Mouse (Mus musculus) stomach, embryonic 15.5 days (tissue): ENCODE data around the gene Prrg1. TPM values are rescaled to one million over a fixed set of nuclear protein-coding genes. Genes with fewer than 3 reads are reported as not detected.
"Not testable (repeated sequence)": the region's sequence is repeated elsewhere in the genome, so short reads cannot be mapped to it uniquely, and the experiment has no call there.

Experiments
- ATAC-seq: fragments of 200-750 bp; cut with Nextera tagmentation; 2 replicates; pipeline ENCODE4 v1.8.0; 2017; ENCODE audit warnings: low read depth, moderate number of reproducible peaks, moderate TSS enrichment; ENCODE audit not compliant: insufficient read depth, low FRiP score
- H3K27ac ChIP-seq: fragments of 300-500 bp; sonication (generic); 2 replicates; pipeline ENCODE4 v1.5.1; 2015; ENCODE audit warnings: mild to moderate bottlenecking, inconsistent platforms
- H3K27me3 ChIP-seq: fragments of 300-500 bp; sonication (generic); replicated peaks from 2 replicates; pipeline ENCODE4 v1.6.1; 2015; ENCODE audit warnings: inconsistent platforms
- H3K36me3 ChIP-seq: fragments of 300-500 bp; sonication (generic); 2 replicates; pipeline ENCODE4 v1.6.1; 2015; ENCODE audit warnings: inconsistent platforms
- H3K4me1 ChIP-seq: fragments of 300-500 bp; sonication (generic); 2 replicates; pipeline ENCODE4 v1.6.1; 2015; ENCODE audit warnings: inconsistent platforms
- H3K4me2 ChIP-seq: fragments of 300-500 bp; sonication (generic); 2 replicates; pipeline ENCODE4 v1.6.1; 2015; ENCODE audit warnings: mild to moderate bottlenecking, inconsistent platforms
- H3K4me3 ChIP-seq: fragments of 300-500 bp; sonication (generic); replicated peaks from 2 replicates; pipeline ENCODE4 v1.5.1; 2015; ENCODE audit warnings: inconsistent platforms
- H3K9ac ChIP-seq: fragments of 300-500 bp; sonication (generic); 2 replicates; pipeline ENCODE4 v1.6.1; 2015; ENCODE audit warnings: inconsistent platforms
- H3K9me3 ChIP-seq: fragments of 300-500 bp; sonication (generic); 2 replicates; pipeline ENCODE4 v1.6.1; 2016; ENCODE audit warnings: inconsistent platforms
- WGBS: fragments of 180-500 bp; shearing (Covaris S2); methylation state at CpG from one replicate; pipeline ENCODE4 v1.1.7; 2015; 5-methylcytosine and 5-hydroxymethylcytosine counted together
- polyA plus RNA-seq: library from polyadenylated mRNA; unstranded; fragments of >200 nt; fragmentation: Nextera tagmentation; extraction: Ambion mirVana; gene quantifications from 2 replicates; pipeline ENCODE4 v1.2.1, GENCODE M21; 2015

Gene Prrg1
- polyA plus RNA-seq, 1 experiment from 2014 or later = 8.2 TPM

DNA sequence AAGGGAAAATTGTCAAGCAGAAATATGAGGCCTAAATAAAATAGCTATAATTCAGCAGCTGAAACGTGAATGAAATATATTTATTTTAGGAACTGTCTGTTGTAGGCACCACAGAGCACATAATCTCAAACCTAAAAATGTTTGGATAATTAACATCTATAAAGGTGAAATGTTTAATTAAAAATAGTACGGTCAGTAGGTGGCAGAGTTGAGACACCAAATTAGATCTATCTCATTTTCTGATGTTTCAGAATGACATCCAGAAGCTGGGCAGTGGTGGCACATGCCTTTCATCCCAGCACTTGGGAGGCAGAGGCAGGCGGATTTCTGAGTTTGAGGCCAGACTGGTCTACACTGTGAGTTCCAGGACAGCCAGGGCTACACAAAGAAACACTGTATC is 104.0 kb downstream of the Prrg1 start:
- no peak for ATAC-seq
- Histone ChIP-seq H3K4me3 (no peak overlapping the region), H3K27me3 (no peaks in the 10 kb centered on the region), H3K36me3 (no peaks in the 10 kb centered on the region), H3K9me3 (no peaks in the 10 kb centered on the region), H3K4me2 (no peak overlapping the region), H3K9ac (no peak overlapping the region), H3K27ac (no peak overlapping the region), H3K4me1 (no peaks in the 10 kb centered on the region)
- WGBS = 80% methylated on average over 3 of the region's 3 CpGs

DNA sequence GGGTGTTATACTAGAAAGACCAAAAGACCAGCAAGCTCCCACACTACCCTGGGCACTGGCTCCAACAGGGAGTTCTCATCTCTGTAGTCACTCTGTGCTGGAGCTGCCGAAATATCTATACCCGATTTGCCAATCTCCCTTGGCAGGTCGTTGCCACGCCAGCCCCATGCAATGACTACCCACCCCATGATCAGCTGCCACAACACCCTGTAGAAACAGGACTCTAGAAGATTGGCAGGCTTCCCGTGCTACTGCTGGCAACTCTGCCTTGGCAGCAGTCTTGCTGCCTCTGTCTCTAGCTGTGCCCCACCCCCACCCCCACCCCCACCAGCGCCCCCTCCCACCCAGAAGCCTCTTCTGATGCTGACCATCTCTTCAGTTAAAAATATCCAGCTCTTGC is 149.3 kb downstream of the Prrg1 start:
- H3K4me3 ChIP-seq = no peak overlapping the region
- no peak overlapping the region for H3K27ac ChIP-seq
- no peaks in the 10 kb centered on the region for H3K9me3 ChIP-seq
- no peak for ATAC-seq
- 74% methylated on average over 6 of the region's 6 CpGs for WGBS
- H3K4me2 ChIP-seq = no peak overlapping the region
- H3K27me3 ChIP-seq = no peaks in the 10 kb centered on the region
- no peak overlapping the region for H3K9ac ChIP-seq
- H3K36me3 ChIP-seq = no peaks in the 10 kb centered on the region
- no peaks in the 10 kb centered on the region for H3K4me1 ChIP-seq

DNA sequence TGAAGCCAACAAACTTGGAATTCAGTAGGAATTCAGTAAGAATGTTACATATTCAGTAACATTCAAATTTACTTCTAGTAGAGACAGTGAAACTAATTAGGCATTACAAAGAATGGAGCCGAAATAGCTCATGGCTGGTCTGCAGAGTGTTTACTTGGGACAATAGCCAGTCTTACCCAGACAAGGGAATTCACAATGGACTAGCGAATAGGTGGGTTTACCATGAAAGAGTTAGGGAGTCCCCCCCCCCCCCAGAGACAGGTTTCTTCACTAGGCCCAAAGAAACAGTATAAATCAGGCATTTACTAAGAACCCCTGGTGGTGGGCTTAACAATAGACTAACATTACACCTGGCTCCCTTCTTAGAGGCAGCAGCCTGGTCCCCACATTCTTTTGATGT is 180.3 kb downstream of the Prrg1 start:
- not testable (repeated sequence) for H3K4me1 ChIP-seq, H3K4me3 ChIP-seq, H3K9ac ChIP-seq, H3K9me3 ChIP-seq, ATAC-seq, H3K4me2 ChIP-seq, H3K27ac ChIP-seq, H3K27me3 ChIP-seq, H3K36me3 ChIP-seq
- 75% methylated on average over 2 of the region's 2 CpGs for WGBS

Other genes starting within 250 kb of the Prrg1 start
- gene 4930480E11Rik, start 214.3 kb downstream of the Prrg1 start, polyA plus RNA-seq = not detected in 2 replicates
- not detected in 2 replicates for gene Fam47c, start 153.9 kb upstream of the Prrg1 start, polyA plus RNA-seq